Mouse (Mus musculus) kidney, postnatal 14 days (tissue): ENCODE measurements around the gene Blmh.

ENCODE experiments used
- DNase-seq: peaks from one replicate; pipeline ENCODE4 v3.0.0; 2022; ENCODE audit warnings: mixed read lengths

Gene Blmh

DNA sequence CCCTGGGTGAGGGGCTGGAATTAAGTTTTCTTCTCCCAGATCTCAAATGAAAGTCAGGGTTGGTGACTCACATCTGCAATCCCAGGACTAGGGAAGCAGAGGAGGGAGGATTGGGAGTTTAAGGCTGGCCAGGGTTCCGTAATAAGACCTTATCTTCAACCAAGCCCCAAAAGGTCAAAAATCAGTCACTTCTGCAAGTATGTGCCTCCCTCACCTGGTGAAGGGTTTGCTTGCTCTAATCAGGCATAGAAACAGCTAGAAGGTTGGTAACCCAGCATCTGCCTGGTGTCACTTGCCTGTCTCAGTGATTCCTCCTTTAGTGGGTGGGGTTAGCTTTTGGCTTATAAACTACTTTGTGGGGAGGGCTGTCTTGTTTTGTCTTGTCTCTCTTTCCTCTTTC lies 77.8 kb downstream of the Blmh start:
- DNase-seq, result no peak

DNA sequence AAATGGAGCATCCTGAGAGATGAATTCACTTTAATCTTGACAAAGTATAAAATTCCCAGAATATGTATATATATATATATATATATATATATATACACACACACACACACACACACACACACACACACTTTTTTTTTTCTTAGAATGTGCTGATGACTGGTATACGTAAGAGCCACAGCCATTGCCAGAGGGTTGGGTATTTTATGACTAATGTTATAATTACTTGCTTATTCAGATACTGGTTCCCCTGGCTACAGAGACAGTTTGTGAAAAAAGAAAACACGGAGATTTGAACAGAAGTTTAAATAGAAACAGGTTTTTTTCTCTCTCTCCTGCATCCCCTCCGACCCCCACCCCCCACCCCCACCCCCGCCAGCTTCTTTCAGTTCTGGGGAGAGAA lies 81.3 kb downstream of the Blmh start:
- DNase-seq, result no peak

DNA sequence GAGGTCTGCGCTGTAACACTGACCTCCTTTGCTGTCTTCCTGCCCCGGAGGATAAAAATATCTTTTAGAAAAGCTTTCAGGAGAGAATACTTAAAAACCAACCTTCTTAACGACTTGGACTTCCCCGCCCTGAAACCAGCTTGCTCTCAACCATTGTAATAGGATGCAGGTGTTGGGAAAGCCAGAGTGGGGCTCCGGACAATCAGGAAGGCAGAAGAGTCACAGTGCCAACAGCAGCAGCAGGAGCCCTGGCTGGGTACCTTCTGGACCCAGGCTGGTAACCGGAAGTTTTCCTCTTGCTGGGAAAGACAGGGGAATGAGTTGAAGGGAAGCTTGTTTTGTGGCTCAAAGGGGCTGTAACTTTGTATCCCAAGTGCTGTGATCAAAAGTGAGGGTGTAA lies 82.0 kb downstream of the Blmh start:
- no peak for DNase-seq

DNA sequence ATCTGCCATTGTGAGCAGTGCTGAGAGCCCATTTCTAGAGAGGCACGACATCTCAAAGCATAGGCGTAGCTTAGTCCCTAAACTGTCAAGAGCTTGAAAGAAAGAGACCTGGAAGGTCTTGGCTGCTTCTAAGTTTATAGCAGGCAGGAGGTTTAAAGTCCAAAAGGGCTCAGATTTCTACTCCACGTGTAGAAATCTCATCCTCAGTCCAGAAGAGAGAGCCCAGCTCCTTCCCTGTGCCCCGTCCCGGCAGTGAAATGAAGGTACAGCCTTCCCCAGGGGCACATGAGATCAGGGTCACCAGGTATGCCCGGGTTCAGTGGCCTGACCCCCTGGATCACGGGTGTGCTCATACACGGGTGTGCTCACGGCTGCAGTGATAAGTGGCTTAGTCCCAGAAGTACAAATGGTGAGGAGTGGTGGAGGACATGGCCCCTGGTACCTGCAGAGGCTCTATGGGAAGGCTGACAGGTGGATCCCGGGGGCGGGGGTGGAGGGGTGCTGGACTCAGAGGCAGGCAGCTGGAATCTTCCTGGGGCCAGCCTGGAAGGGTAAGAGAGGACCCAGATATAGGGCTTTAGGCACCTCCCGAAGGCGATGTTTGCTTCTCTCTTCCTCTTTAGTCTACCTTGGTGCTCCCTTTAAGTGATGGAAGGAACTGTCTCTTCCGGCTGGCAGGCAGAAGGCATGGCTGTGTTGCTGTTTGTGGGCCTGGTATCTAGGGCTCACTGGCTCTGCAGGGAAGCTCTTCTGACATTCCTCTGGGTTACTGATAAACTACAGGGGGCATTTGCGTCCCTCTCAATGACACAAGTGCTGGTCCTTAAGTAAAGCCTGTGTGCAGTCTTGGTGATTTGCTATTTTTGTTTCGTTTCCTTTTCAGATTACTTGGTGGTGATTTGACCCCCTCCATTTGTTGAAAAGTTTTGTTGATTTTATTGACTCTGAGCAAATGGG lies 84.7 kb downstream of the Blmh start:
- peak; percentile 23 for DNase-seq

DNA sequence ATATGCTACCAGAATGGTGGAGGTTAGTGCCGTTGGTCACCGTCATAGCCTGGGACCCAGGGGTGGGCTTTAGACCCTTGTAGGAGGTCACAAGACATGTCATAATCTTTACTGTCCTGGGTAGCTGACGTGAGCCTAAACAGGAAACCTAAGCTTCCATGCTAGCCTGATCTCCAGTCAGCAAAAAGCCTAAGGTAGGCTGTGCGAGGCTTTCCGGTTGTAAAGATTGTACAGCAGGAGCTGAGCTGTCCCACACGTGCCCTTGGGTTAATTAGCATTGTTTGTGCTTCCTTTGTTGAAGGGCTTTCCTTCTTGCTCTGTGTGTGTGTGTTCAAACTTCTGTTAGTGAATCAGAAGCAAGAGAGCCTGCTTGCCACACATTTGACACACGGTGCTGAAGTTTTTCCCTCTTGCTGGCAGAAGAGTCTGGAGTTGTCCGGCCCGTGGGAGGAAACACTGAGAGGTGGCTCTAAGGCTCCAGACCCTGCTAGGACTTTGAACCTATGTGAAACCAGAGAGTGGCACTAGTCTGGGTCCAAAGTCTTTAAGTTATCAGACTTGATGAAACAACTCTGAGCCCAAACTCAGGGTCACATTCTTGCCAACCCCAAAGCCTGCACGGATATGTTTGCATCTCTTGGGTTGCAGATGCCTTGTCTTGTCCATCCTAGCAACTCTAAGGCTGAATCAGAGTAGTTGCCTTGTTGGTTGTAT lies 86.3 kb downstream of the Blmh start:
- no peak for DNase-seq

DNA sequence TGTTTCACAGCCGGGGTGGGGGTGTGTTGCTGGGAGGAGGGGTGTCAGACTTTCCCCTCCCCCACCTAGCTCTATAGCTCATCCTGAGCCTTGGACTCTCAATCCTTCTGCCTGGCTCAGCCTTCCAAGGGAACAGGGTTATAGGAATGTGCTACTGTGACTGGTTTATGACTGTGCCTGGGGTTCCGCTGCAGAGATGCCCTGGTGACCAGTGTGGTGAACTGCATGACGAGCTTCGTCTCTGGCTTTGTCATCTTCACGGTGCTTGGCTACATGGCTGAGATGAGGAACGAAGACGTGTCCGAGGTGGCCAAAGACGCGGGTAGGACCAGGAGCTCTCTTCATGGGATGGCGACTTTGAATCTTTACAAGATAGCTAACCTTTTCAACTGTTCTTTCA lies 93.4 kb downstream of the Blmh start:
- DNase-seq, result no peak

DNA sequence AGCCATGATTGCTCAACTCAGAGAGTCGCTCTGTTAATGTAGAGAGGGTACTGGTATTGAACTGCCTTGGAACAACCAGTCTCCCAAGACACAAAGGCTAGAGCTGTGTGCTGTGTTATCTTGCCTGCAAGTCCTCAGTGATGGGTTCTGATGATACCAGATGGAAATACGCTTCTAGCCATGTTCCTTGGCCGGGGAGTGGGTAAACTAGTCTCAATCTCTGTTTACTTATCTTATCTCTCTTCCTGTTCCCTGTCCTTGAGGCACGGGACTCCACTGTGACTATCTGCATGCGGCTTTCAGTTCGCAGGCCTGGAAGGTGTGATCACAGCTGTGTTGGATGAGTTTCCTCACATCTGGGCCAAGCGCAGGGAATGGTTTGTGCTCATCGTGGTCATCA lies 94.9 kb downstream of the Blmh start:
- no peak for DNase-seq

DNA sequence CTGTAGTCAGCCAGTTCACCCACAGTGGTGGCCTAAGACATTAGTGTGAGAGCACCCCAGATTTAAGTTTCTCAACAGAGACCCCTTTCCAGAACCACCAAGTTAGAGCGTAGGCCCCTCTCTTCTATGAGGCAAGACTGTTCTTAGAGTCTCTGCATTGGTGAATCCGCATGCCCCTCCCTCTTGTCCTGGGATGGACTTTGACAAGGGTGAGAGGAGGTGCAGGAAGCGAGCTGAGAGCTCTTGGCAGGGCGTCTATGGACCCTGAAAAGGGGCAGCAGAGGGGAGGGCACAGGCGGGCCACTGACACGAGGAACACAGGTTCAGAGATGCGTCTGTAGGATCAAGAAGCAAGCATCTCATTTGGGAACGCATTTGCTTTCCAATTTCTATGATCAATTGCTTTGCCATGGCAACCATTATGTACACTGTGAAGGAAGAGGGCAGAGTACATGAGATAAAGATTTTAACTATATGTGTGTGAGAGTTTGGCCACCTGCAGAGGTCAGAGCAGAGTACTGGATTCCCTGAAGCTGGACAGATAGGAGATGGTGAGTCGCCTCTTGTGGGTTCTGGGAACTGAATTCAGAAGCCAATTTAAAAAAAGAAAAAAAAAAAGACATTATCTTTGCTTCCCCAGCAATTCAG lies 97.3 kb downstream of the Blmh start:
- peak; percentile 32 for DNase-seq

DNA sequence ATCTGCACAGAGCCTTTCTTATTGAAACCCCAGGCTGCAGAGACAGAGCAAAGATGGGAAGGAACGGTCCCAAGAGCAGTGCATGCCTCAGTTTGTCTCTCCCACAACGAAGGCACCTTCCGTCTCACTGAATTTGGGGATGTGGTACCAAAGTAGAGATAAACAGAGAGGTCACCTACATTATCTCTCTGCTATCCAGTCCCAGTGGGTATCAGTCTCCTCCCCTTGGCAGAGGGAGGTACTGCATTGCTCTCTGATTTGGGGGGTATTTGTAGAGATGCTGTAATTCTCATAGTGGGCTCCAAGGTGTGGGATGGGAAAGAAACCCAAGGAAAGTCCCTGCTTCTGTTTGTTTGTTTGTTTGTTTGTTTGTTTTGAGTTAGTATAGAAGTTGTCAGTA lies 102.0 kb downstream of the Blmh start:
- DNase-seq, result no peak

DNA sequence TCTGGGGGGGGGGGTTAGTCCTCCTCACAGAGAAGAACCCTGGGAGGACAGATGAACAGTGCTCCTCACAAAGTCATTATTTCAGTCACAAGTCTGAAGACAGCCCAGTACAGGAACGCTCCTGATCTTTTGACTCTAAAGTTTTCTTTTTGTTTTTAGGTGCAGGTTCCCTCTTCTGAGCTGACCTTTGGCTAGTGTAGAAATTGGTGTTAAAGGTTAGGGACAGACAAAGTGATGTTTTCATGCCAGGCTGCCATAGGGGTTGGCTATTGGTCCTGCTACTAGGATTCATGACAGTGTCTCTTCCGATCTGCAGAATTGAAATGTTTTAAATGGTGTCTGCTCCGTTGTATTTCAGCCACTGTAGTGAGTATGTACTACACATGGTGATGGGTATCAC lies 103.5 kb downstream of the Blmh start:
- no peak for DNase-seq

DNA sequence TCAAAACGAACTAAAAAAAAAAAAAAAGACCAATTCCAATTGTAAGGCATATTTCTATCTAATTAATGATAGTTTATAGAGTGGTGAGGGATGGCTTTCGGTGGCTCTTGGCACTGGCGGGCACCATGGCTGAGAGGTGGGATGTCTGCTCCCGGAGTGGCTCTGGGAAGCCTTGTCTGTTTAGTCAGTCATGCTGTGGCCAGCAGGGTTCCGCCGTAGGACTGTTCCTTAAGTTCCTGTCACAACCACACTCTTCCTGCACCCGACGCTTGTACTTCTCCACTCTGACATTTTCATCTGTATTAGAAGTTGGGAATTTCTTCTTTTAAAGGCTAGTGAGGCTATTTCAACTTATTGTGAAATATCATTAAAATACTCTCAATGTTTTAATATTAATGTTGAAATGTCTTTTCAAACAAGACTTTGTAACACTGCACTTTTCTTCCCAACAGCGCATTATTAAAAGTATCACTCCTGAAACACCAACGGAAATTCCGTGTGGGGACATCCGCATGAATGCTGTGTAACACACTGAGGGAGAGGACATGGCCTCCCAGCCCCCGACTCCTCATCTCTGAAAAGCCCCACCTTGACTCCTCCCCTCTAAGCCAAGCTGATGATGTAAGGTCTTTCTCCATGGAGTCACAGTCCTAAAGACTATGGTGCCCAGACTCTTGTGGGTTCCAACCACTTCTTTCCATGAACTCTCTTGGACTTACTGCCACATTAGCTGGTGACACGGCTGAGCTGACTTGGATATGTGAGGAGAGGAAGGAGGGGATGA lies 106.7 kb downstream of the Blmh start:
- DNase-seq, result no peak
